Mouse (Mus musculus) heart, adult 2 months (tissue): ENCODE results near the gene Tpd52l2. TPM values are rescaled to one million over a fixed set of nuclear protein-coding genes. Genes with fewer than 3 reads are reported as not detected.

Experiments used
- DNase-seq, 2 experiments: peaks; one replicate each; pipeline ENCODE4 v3.0.0; 2021
- H3K27ac ChIP-seq: fragments of 200-600 bp; 2 replicates; pipeline ENCODE4 v1.8.1; 2022
- H3K27me3 ChIP-seq: fragments of 200-500 bp; 2 replicates; pipeline ENCODE4 v1.6.1; 2012; ENCODE audit warnings: mild to moderate bottlenecking, low read length, inconsistent platforms, mixed read lengths; ENCODE audit not compliant: control insufficient read depth, insufficient read depth
- H3K36me3 ChIP-seq: fragments of 200-500 bp; 2 replicates; pipeline ENCODE4 v1.6.1; 2012; ENCODE audit warnings: low read length, inconsistent platforms; ENCODE audit not compliant: control insufficient read depth, insufficient read depth
- H3K4me1 ChIP-seq: fragments of 200-500 bp; 2 replicates; pipeline ENCODE4 v1.6.1; 2011; ENCODE audit warnings: low read length; ENCODE audit not compliant: control insufficient read depth, insufficient read depth
- H3K4me3 ChIP-seq: fragments of 200-600 bp; 2 replicates; pipeline ENCODE4 v1.8.1; 2022
- H3K79me2 ChIP-seq: fragments of 200-500 bp; replicated peaks from 2 replicates; pipeline ENCODE4 v1.6.1; 2012; ENCODE audit warnings: mild to moderate bottlenecking, inconsistent platforms, low read length, moderate library complexity, mixed read lengths; ENCODE audit not compliant: control insufficient read depth, insufficient read depth
- H3K9ac ChIP-seq: fragments of 200-500 bp; 2 replicates; pipeline ENCODE4 v1.6.1; 2012; ENCODE audit warnings: low read depth, mild to moderate bottlenecking, control low read depth, inconsistent platforms, low read length, mixed read lengths
- CTCF ChIP-seq: fragments of 200-600 bp; IDR thresholded peaks from 2 replicates; pipeline ENCODE4 v1.8.1; 2022; ENCODE audit warnings: antibody characterized with exemption, mild to moderate bottlenecking, moderate library complexity
- EP300 ChIP-seq: fragments of 200-500 bp; IDR thresholded peaks from 2 replicates; pipeline ENCODE4 v1.6.1; 2011; ENCODE audit warnings: low read depth, low read length, control low read depth; ENCODE audit not compliant: insufficient read depth
- POLR2A ChIP-seq: fragments of 200-500 bp; IDR thresholded peaks from 2 replicates; pipeline ENCODE4 v1.6.1; 2011; ENCODE audit warnings: mild to moderate bottlenecking, low read depth, low read length, control low read depth; ENCODE audit not compliant: insufficient read depth
- WGBS: fragments of 180-500 bp; shearing (Covaris S2); methylation state at CpG from one replicate; pipeline ENCODE4 v1.1.7; 2018; 5-methylcytosine and 5-hydroxymethylcytosine counted together
- intact Hi-C: fragments of 180-260 bp; cut with DNase I; formaldehyde crosslinking; loops from one replicate; pipeline ENCODE4 v1.15.1; 2025
- polyA plus RNA-seq: library from polyadenylated mRNA; depleted of rRNA; stranded (reverse); fragments of >200 nt; gene quantifications from 2 replicates; pipeline ENCODE4 v1.2.3, GENCODE M21; 2012
- total RNA-seq, 2 experiments: library from RNA; stranded (reverse); gene quantifications; 2 replicates each; pipeline ENCODE4 v1.2.3; 2021

The Tpd52l2 gene
- total and polyA plus RNA-seq, 3 experiments, result 56.8 to 61.1 (median 58.7) TPM

GRCm38 (mm10) chr2:181498644-181499043 is 1.7 kb downstream of the Tpd52l2 start:
- no peaks in the 10 kb centered on the region for H3K27me3 ChIP-seq
- WGBS, result 47% methylated on average over 4 of the region's 4 CpGs
- H3K36me3 ChIP-seq, result peaks cover 3% of the 10 kb centered on the region; the same call in 1 of the 2 replicates
- peaks cover 3% of the 10 kb centered on the region for H3K4me1 ChIP-seq
- no peak for TF ChIP-seq CTCF
- no peak for TF ChIP-seq EP300
- H3K4me3 ChIP-seq, result no peak overlapping the region
- no peak for DNase-seq
- H3K79me2 ChIP-seq, result no peaks in the 10 kb centered on the region
- no peak overlapping the region for H3K9ac ChIP-seq
- no peak overlapping the region for H3K27ac ChIP-seq
- intact Hi-C loops, result no loop called here

- Histone ChIP-seq H3K9ac (no peak overlapping the region), H3K36me3 (peaks cover 3% of the 10 kb centered on the region; the same call in 1 of the 2 replicates), H3K27me3 (no peaks in the 10 kb centered on the region), H3K27ac (no peak overlapping the region), H3K4me1 (no peaks in the 10 kb centered on the region), H3K4me3 (no peak overlapping the region), H3K79me2 (peaks cover 2% of the 10 kb centered on the region; the same call in 1 of the 2 replicates)
- no peak for DNase-seq
- TF ChIP-seq EP300, result no peak
- TF ChIP-seq POLR2A, result no peak
- TF ChIP-seq CTCF, result no peak
- 84% methylated on average over 2 of the region's 2 CpGs for whole genome bisulfite sequencing
- intact Hi-C loops, result no loop called here
These were observed 12.2 kb downstream of the Tpd52l2 start for GRCm38 (mm10) chr2:181509191-181509590.

GRCm38 (mm10) chr2:181511231-181511630 is 14.3 kb downstream of the Tpd52l2 start:
- Histone ChIP-seq H3K4me3 (no peak overlapping the region), H3K36me3 (peaks cover 7% of the 10 kb centered on the region), H3K27ac (no peak overlapping the region), H3K79me2 (peaks cover 2% of the 10 kb centered on the region; the same call in 1 of the 2 replicates), H3K27me3 (no peaks in the 10 kb centered on the region), H3K4me1 (no peaks in the 10 kb centered on the region), H3K9ac (no peak overlapping the region)
- no peak for DNase-seq
- WGBS, result 93% methylated on average over 8 of the region's 8 CpGs
- intact Hi-C loops, result no loop called here
- TF ChIP-seq CTCF, result no peak
- TF ChIP-seq POLR2A, result no peak
- no peak for TF ChIP-seq EP300

DNA sequence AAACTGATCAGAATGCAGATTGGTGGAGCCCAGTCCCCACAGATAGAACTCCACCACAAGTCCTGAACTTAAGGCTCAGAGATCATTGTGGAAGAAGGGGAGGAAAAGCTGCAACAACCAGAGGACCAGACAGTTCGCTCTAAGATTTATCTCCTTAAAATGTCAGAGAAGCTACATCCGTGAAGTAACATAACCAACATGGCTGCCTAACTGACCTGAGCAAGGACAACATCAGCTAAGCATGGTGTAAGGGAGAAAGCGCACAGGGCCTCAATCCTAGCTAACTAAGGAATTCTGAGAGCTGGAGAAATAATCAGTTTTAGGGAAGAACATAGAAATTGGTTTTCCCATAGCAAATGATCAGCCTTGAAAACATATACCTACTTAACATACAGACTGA is 22.3 kb downstream of the Tpd52l2 start:
- H3K27me3 ChIP-seq, result no peaks in the 10 kb centered on the region
- no peak for DNase-seq
- WGBS, result 64% methylated on average over 3 of the region's 3 CpGs
- H3K9ac ChIP-seq, result no peak overlapping the region
- H3K36me3 ChIP-seq, result peaks cover 22% of the 10 kb centered on the region
- intact Hi-C loops, result loop anchor here (2.0 kb wide), 2 partner anchors 22 to 60 kb away; partner anchors contain the start of genes Tpd52l2 and Zbtb46
- TF ChIP-seq EP300 (no peak), CTCF (no peak), POLR2A (no peak)
- H3K4me3 ChIP-seq, result peak overlapping the region; percentile 96
- peaks cover 6% of the 10 kb centered on the region for H3K4me1 ChIP-seq
- H3K27ac ChIP-seq, result peak overlapping the region; percentile 88
- peaks cover 6% of the 10 kb centered on the region for H3K79me2 ChIP-seq

GRCm38 (mm10) chr2:181520118-181520935 is 23.4 kb downstream of the Tpd52l2 start, which contains the start of gene Dnajc5:
Gene Dnajc5 (plus strand): TSS chr2:181520485.
- H3K4me1 ChIP-seq, result peaks cover 8% of the 10 kb centered on the region
- H3K4me3 ChIP-seq, result peak within 1 kb of the TSS; percentile 96
- intact Hi-C loops, result loop anchor here (2.0 to 5.0 kb wide), 2 partner anchors 16 to 162 kb away; partner anchors contain the start of gene Tcea2
- H3K9ac ChIP-seq, result peak within 1 kb of the TSS; percentile 97
- DNase-seq, result peak; percentile 97 to 99
- TF ChIP-seq EP300, result peak; percentile 76
- TF ChIP-seq CTCF, result no peak
- peak; percentile 84 for TF ChIP-seq POLR2A
- H3K79me2 ChIP-seq, result peaks cover 8% of the 10 kb centered on the region
- H3K27me3 ChIP-seq, result no peaks in the 10 kb centered on the region
- H3K27ac ChIP-seq, result peak within 1 kb of the TSS; percentile 88
- peaks cover 22% of the 10 kb centered on the region for H3K36me3 ChIP-seq
- WGBS, result under 1% methylated on average over 74 of the region's 74 CpGs

DNA sequence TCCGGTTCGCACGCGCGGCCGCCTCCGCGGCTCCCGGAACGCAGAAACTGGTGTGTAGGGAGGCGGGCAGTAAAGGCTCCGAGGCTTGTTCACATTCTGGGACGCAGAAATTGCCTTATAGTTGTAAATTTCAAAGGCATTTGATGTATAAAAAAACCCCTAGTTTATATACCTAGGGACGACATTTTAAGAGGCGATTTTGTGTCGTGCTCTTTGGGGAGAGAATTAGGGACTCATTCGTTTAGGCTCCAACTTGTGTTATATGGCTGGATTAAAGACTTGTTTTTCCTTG is 23.9 kb downstream of the Tpd52l2 start:
- Histone ChIP-seq H3K9ac (peak overlapping the region; percentile 97), H3K27me3 (no peaks in the 10 kb centered on the region), H3K36me3 (peaks cover 25% of the 10 kb centered on the region), H3K79me2 (peaks cover 10% of the 10 kb centered on the region), H3K27ac (peak overlapping the region; percentile 88), H3K4me1 (peaks cover 10% of the 10 kb centered on the region), H3K4me3 (peak overlapping the region; percentile 96)
- under 1% methylated on average over 17 of the region's 17 CpGs for WGBS
- DNase-seq, result no peak
- no peak for TF ChIP-seq EP300
- TF ChIP-seq CTCF, result no peak
- TF ChIP-seq POLR2A, result no peak
- intact Hi-C loops, result loop anchor here (2.0 to 5.0 kb wide), 2 partner anchors 16 to 161 kb away; partner anchors contain the start of gene Tcea2
